Mouse (Mus musculus) stomach, postnatal 0 days (tissue): ENCODE results near the gene Trim31.

Source experiments
- CTCF ChIP-seq: IDR thresholded peaks from 2 replicates; pipeline ENCODE4 v1.5.1; 2016; ENCODE audit warnings: antibody characterized with exemption, low read depth, mild to moderate bottlenecking, moderate library complexity
- EP300 ChIP-seq: optimal IDR thresholded peaks from 2 replicates; pipeline ENCODE3; 2016; ENCODE audit warnings: antibody characterized with exemption

DNA sequence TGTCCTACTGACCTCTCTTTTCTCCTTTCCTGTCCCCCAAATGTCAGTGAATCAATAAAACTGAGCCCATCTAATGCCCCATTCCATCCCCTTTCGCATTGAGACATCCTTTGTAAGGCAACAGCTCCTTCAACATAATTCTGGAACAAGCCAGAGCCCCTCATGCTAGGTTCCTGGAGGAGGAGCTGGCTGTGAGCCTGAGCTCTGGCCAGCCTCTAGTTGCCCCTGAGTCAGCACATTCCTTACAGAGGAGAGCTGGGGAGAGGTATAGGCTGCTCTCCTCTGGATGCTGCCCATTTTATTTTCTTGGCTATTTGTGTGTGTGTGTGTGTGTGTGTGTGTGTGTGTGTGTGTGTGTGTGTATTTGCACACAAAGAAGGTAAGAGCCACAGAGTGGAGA is 10.3 kb downstream of the Trim31 start:
- TF ChIP-seq CTCF (no peak), EP300 (no peak)
